Mouse (Mus musculus): ENCODE measurements around the gene Acvrl1. TPM values are rescaled to one million over a fixed set of nuclear protein-coding genes. Genes with fewer than 3 reads are reported as not detected.

Acvrl1 gene
- polyA plus RNA-seq, 1 experiment from 2014 or later, result 159 TPM

DNA sequence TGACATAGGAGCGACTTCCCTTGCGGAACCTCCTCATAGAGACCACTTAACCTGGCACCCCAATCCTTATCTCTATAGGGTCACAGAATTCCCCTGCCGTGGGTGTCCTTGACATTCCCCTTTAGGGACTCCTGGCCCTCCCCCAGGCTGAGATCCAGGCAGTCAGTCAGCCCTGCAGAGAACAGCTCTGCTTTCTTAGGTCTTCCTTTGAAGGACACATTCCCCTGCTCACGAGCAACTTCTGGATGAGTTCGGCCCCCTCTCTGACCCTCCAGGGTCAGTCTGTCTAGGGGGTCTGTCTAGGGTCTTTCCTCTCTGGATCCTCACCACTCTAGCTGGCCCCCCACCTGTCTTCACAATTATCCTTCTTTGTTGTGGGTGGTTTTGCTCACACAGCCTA lies 1.1 kb downstream of the Acvrl1 start:
- H3K4me3 ChIP-seq (ENCODE audit: low read depth, low read length), result peak overlapping the region; percentile 59
- no peak for TF ChIP-seq EP300 (IDR thresholded peaks at IDR 0.05)
- no peak for TF ChIP-seq CTCF (IDR thresholded peaks at IDR 0.05)
- H3K9me3 ChIP-seq (ENCODE audit: low read length), result no peaks in the 10 kb centered on the region
- H3K4me1 ChIP-seq (ENCODE audit: insufficient read depth, low read depth, low read length), result peaks cover 18% of the 10 kb centered on the region
- H3K36me3 ChIP-seq (ENCODE audit: insufficient read depth, low read length), result no peaks in the 10 kb centered on the region
- no peak for DNase-seq (ENCODE audit: low spot score)
- no peaks in the 10 kb centered on the region for H3K27me3 ChIP-seq (replicated peaks; ENCODE audit: insufficient read depth, low read length)
- WGBS, result 14% methylated on average over 5 of the region's 5 CpGs
- H3K27ac ChIP-seq (ENCODE audit: low read length), result peak overlapping the region; percentile 91
- H3K9ac ChIP-seq (replicated peaks; ENCODE audit: low read depth), result peak overlapping the region; percentile 79
- ATAC-seq, result no peak
- H3K4me2 ChIP-seq (replicated peaks; ENCODE audit: low read depth, low read length), result peak overlapping the region; percentile 67

GRCm38 (mm10) chr15:101131498-101131897 lies 3.2 kb downstream of the Acvrl1 start:
- Histone ChIP-seq H3K9ac (replicated peaks; ENCODE audit: low read depth) (no peak overlapping the region), H3K36me3 (ENCODE audit: insufficient read depth, low read length) (no peaks in the 10 kb centered on the region), H3K9me3 (ENCODE audit: low read length) (no peaks in the 10 kb centered on the region), H3K27me3 (replicated peaks; ENCODE audit: insufficient read depth, low read length) (no peaks in the 10 kb centered on the region), H3K27ac (ENCODE audit: low read length) (peak overlapping the region; percentile 90), H3K4me3 (ENCODE audit: low read depth, low read length) (peak overlapping the region; percentile 13; the same call in 1 of the 2 replicates), H3K4me1 (ENCODE audit: insufficient read depth, low read depth, low read length) (peaks cover 18% of the 10 kb centered on the region), H3K4me2 (replicated peaks; ENCODE audit: low read depth, low read length) (peak overlapping the region; percentile 67)
- ATAC-seq (no peak), DNase-seq (ENCODE audit: low spot score) (no peak)
- WGBS, result 23% methylated on average over 11 of the region's 11 CpGs
- TF ChIP-seq CTCF (IDR thresholded peaks at IDR 0.05) (no peak), EP300 (IDR thresholded peaks at IDR 0.05) (no peak)

DNA sequence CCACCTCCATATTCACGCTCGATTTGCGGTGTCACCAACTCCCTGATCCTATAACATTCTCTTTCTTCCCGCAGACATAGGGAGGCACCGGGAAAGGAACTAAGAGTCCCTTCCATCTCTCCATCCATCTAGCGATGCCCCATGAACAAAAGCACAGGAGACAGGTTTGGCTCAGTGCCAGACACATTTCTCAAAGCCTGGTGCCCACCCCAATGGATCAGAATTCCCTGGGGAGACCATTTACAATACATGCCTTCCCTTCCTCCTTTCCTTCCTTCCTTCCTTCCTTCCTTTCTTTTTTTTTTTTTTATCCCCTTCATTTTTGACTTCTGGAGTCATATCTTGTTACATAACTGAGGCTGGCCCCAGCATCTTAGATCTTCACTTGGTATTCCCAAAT lies 3.7 kb downstream of the Acvrl1 start:
- Histone ChIP-seq H3K4me3 (ENCODE audit: low read depth, low read length) (peak overlapping the region; percentile 13; the same call in 1 of the 2 replicates), H3K27ac (ENCODE audit: low read length) (peak overlapping the region; percentile 90), H3K9ac (replicated peaks; ENCODE audit: low read depth) (no peak overlapping the region), H3K36me3 (ENCODE audit: insufficient read depth, low read length) (no peaks in the 10 kb centered on the region), H3K9me3 (ENCODE audit: low read length) (no peaks in the 10 kb centered on the region), H3K4me2 (replicated peaks; ENCODE audit: low read depth, low read length) (peak overlapping the region; percentile 67), H3K4me1 (ENCODE audit: insufficient read depth, low read depth, low read length) (peaks cover 18% of the 10 kb centered on the region), H3K27me3 (replicated peaks; ENCODE audit: insufficient read depth, low read length) (no peaks in the 10 kb centered on the region)
- ATAC-seq (no peak), DNase-seq (ENCODE audit: low spot score) (no peak)
- no peak for TF ChIP-seq CTCF (IDR thresholded peaks at IDR 0.05)
- TF ChIP-seq EP300 (IDR thresholded peaks at IDR 0.05), result peak; percentile 70
- WGBS, result 45% methylated on average over 6 of the region's 6 CpGs

DNA sequence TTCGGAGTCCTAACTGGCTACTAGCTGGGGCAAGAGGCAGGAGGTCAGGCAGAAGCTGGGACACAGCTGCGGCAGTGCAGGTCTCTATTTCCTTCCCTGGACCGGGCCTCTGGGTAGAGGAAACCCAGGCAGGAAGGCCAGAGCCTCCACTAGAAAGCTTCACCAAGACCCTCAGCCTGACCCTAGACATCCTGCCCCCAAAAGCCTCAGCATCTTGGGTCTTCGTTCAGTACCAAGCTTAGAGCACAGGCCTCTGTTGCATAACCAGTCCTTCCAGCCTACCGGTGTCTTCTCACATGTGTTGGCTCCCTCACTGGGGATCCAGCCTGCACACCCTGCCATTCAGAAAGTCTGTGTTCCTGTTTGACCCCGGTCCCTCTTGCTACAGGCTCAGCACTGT lies 4.4 kb downstream of the Acvrl1 start:
- H3K4me2 ChIP-seq (replicated peaks; ENCODE audit: low read depth, low read length), result 0 out of 2 replicates have a peak overlapping the region, but pooled peaks have one; percentile 67
- peak overlapping the region; percentile 90 for H3K27ac ChIP-seq (ENCODE audit: low read length)
- DNase-seq (ENCODE audit: low spot score) (no peak), ATAC-seq (no peak)
- TF ChIP-seq CTCF (IDR thresholded peaks at IDR 0.05) (no peak), EP300 (IDR thresholded peaks at IDR 0.05) (no peak)
- peaks cover 18% of the 10 kb centered on the region for H3K4me1 ChIP-seq (ENCODE audit: insufficient read depth, low read depth, low read length)
- H3K4me3 ChIP-seq (ENCODE audit: low read depth, low read length), result no peak overlapping the region
- H3K9ac ChIP-seq (replicated peaks; ENCODE audit: low read depth), result no peak overlapping the region
- no peaks in the 10 kb centered on the region for H3K27me3 ChIP-seq (replicated peaks; ENCODE audit: insufficient read depth, low read length)
- H3K36me3 ChIP-seq (ENCODE audit: insufficient read depth, low read length), result peaks cover 1% of the 10 kb centered on the region; the same call in 1 of the 2 replicates
- H3K9me3 ChIP-seq (ENCODE audit: low read length), result no peaks in the 10 kb centered on the region
- 49% methylated on average over 6 of the region's 6 CpGs for WGBS

DNA sequence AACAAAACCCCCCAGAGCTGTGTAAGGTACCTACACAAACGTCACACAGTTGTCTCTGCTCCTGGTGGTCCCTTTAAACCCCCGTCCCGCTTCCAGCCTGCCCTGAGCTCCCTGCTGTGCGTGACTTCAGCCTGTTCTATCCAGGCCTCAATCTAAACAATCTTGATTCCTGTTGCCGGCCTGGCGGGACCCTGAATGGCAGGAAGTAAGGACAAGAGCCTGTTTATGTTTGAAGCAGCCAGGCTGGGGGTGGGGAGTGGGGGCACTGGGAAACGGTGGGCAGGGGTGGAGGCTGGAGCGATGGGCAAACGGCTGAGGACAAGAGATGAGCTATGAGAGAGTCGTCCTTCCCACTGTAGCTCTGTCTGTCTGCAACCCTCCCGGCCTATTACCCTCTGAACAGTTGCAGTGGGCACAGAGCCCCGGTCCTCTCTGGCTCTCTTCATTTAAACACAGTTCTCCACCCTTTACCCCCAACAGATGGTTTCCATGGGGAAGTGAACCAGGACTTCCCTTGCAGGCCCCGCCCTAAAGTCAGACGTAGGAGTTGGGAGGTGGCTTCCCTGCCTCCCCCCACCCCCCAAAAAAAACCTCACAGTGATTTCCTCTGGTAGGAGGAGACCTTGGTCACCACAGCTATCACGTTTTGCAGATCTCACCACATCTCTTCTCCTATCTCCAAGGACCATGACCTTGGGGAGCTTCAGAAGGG lies 5.8 kb downstream of the Acvrl1 start:
- DNase-seq (ENCODE audit: low spot score) (peak; percentile 85), ATAC-seq (peak; percentile 77)
- Histone ChIP-seq H3K9me3 (ENCODE audit: low read length) (no peaks in the 10 kb centered on the region), H3K4me3 (ENCODE audit: low read depth, low read length) (peak overlapping the region; percentile 41), H3K36me3 (ENCODE audit: insufficient read depth, low read length) (peaks cover 6% of the 10 kb centered on the region; the same call in 1 of the 2 replicates), H3K4me1 (ENCODE audit: insufficient read depth, low read depth, low read length) (peaks cover 15% of the 10 kb centered on the region), H3K9ac (replicated peaks; ENCODE audit: low read depth) (peak overlapping the region; percentile 19; the same call in 1 of the 2 replicates), H3K27ac (ENCODE audit: low read length) (peak overlapping the region; percentile 90), H3K4me2 (replicated peaks; ENCODE audit: low read depth, low read length) (peak overlapping the region; percentile 50), H3K27me3 (replicated peaks; ENCODE audit: insufficient read depth, low read length) (no peaks in the 10 kb centered on the region)
- TF ChIP-seq EP300 (IDR thresholded peaks at IDR 0.05) (peak; percentile 98), CTCF (IDR thresholded peaks at IDR 0.05) (no peak)
- WGBS, result 14% methylated on average over 15 of the region's 15 CpGs

DNA sequence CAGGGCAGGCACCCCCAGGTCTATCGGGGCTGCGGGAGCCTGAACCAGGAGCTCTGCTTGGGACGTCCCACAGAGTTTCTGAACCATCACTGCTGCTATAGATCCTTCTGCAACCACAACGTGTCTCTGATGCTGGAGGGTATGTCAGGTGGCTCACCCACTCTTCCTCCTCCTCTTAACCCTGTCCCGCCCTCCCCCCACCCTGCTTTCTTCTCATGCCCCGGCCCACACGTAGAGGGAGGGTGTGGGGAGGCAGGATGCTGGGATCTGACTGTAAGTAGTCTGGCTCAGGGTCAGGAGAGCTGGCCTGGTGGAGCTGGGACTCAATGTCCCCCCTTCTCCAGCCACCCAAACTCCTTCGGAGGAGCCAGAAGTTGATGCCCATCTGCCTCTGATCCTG lies 7.1 kb downstream of the Acvrl1 start:
- no peak for ATAC-seq
- Histone ChIP-seq H3K9ac (replicated peaks; ENCODE audit: low read depth) (peak overlapping the region; percentile 50), H3K4me1 (ENCODE audit: insufficient read depth, low read depth, low read length) (peaks cover 10% of the 10 kb centered on the region)

More for the DNA sequence above, 7.1 kb downstream of the Acvrl1 start:
- H3K27me3 ChIP-seq (replicated peaks; ENCODE audit: insufficient read depth, low read length), result no peaks in the 10 kb centered on the region
- peaks cover 6% of the 10 kb centered on the region; the same call in 1 of the 2 replicates for H3K36me3 ChIP-seq (ENCODE audit: insufficient read depth, low read length)
- H3K4me2 ChIP-seq (replicated peaks; ENCODE audit: low read depth, low read length), result peak overlapping the region; percentile 50
- H3K9me3 ChIP-seq (ENCODE audit: low read length), result no peaks in the 10 kb centered on the region
- DNase-seq (ENCODE audit: low spot score), result no peak
- peak overlapping the region; percentile 41 for H3K4me3 ChIP-seq (ENCODE audit: low read depth, low read length)
- H3K27ac ChIP-seq (ENCODE audit: low read length), result peak overlapping the region; percentile 90
- no peak for TF ChIP-seq EP300 (IDR thresholded peaks at IDR 0.05)
- 41% methylated on average over 8 of the region's 8 CpGs for WGBS

Data from lung, postnatal 0 days (tissue).